Mouse (Mus musculus): ENCODE data around the gene Rpl29. TPM values are rescaled to one million over a fixed set of nuclear protein-coding genes. Genes with fewer than 3 reads are reported as not detected.
A peak's percentile ranks its signal among the peaks of the same experiment; 100 is the strongest.

Gene Rpl29
- total and polyA plus RNA-seq, 3 experiments: 1,058 to 1,867 (median 1,257) TPM

DNA sequence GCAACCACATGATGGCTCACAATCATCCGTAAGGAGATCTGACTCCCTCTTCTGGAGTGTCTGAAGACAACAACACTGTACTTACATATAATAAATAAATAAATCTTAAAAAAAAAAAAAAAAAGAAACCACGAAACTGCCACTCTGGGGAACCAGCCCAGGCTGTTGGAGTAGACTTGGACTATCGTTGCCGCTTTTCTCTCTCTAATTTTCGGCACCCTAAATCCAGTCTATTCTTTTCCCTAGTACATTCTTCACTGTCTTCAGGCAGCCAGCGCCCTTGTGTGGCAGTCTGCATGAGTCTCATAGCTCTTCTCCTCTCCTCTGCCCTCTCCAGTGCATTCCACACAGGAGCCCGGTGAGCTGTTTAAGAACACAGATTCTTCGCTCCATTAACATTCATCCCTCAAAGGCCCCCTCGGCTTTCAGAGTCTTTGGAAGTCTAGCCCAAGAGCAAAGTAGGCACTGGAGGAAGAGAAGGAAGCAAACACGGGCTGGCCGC lies 484 bp upstream of the Rpl29 start:
- Histone ChIP-seq H3K27ac (ENCODE audit: insufficient read depth, low read depth) (peak overlapping the region; percentile 64), H3K4me2 (ENCODE audit: insufficient read depth, low read depth, poor library complexity, severe bottlenecking) (peak overlapping the region; percentile 97), H3K9me3 (replicated peaks; ENCODE audit: low read length) (no peaks in the 10 kb centered on the region), H3K36me3 (replicated peaks in 1 of 2; ENCODE audit: control insufficient read depth in 1 of 2, insufficient read depth in 1 of 2, low read length in 1 of 2) (peaks cover 34 to 36% of the 10 kb centered on the region in 2 experiments), H3K9ac (ENCODE audit: insufficient read depth, low read depth) (peak overlapping the region; percentile 73), H3K4me1 (ENCODE audit: control insufficient read depth in 1 of 2, insufficient read depth in 2 of 2) (peaks cover 2 to 23% of the 10 kb centered on the region in 2 experiments; a peak in 3 of 4 replicates), H3K79me2 (replicated peaks; ENCODE audit: control insufficient read depth, extremely low read depth, insufficient read depth, poor library complexity, severe bottlenecking) (peaks cover 27% of the 10 kb centered on the region), H3K27me3 (replicated peaks) (no peaks in the 10 kb centered on the region), H3K4me3 (replicated peaks in 1 of 3; ENCODE audit: low read depth in 2 of 3, low read length in 2 of 3, poor library complexity in 1 of 3) (peak overlapping the region; percentile 52 to 100 (median 57))
- dilution Hi-C loops (cut with MboI; ENCODE audit: extremely low pct_ligation_motif_present, extremely low pct_unique_long_range_greater_than_20kb, low sequenced_read_pairs): no loop called here
- TF ChIP-seq IRF4 (IDR thresholded peaks at IDR 0.05; ENCODE audit: low read depth, low read length): no peak
- TF ChIP-seq CTCF (conservative IDR thresholded peaks at IDR 0.05 in 1 of 2, IDR thresholded peaks at IDR 0.05 in 1 of 2; ENCODE audit: low read depth in 2 of 2, low read length in 2 of 2): peak in 1 of 2 experiments; percentile 22; a peak in 1 of 4 replicates
- TF ChIP-seq KAT2A (IDR thresholded peaks at IDR 0.05; ENCODE audit: insufficient replicate concordance, low read length): no peak
- peak; percentile 63; the same call in 1 of the 2 replicates for TF ChIP-seq ZNF384 (IDR thresholded peaks at IDR 0.05; ENCODE audit: low read depth, low read length)
- in situ Hi-C loops (cut with MboI; ENCODE audit: low pct_ligation_motif_present, low pct_unique_long_range_greater_than_20kb, low sequenced_read_pairs): no loop called here
- DNase-seq (ENCODE audit: extremely low read depth): no peak

DNA sequence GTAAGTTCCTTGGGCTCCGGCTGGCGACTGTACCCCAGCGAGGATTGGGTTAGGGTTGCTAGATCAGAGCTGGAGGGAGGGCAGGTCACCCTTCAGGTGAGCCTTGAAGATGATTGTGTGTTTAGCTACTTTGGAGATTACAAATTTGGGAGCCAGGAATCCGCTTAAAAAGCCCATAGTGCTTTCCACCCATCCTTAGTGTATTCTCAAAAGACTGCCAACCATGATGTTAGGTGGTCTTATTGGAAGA lies 686 bp downstream of the Rpl29 start:
- dilution Hi-C loops (cut with MboI; ENCODE audit: extremely low pct_ligation_motif_present, extremely low pct_unique_long_range_greater_than_20kb, low sequenced_read_pairs) (no loop called here), in situ Hi-C loops (cut with MboI; ENCODE audit: low pct_ligation_motif_present, low pct_unique_long_range_greater_than_20kb, low sequenced_read_pairs) (no loop called here)
- Histone ChIP-seq H3K4me3 (replicated peaks in 1 of 3; ENCODE audit: low read depth in 2 of 3, low read length in 2 of 3, poor library complexity in 1 of 3) (peak overlapping the region; percentile 81 to 100 (median 95)), H3K9ac (ENCODE audit: insufficient read depth, low read depth) (peak overlapping the region; percentile 100), H3K4me2 (ENCODE audit: insufficient read depth, low read depth, poor library complexity, severe bottlenecking) (peak overlapping the region; percentile 85; the same call in 1 of the 2 replicates), H3K27ac (ENCODE audit: insufficient read depth, low read depth) (peak overlapping the region; percentile 81), H3K9me3 (replicated peaks; ENCODE audit: low read length) (no peaks in the 10 kb centered on the region), H3K79me2 (replicated peaks; ENCODE audit: control insufficient read depth, extremely low read depth, insufficient read depth, poor library complexity, severe bottlenecking) (peaks cover 27% of the 10 kb centered on the region), H3K4me1 (ENCODE audit: control insufficient read depth in 1 of 2, insufficient read depth in 2 of 2) (peaks cover 2 to 26% of the 10 kb centered on the region in 2 experiments; a peak in 3 of 4 replicates), H3K36me3 (replicated peaks in 1 of 2; ENCODE audit: control insufficient read depth in 1 of 2, insufficient read depth in 1 of 2, low read length in 1 of 2) (peaks cover 43 to 47% of the 10 kb centered on the region in 2 experiments), H3K27me3 (replicated peaks) (no peaks in the 10 kb centered on the region)
- no peak for TF ChIP-seq POLR2AphosphoS2 (IDR thresholded peaks at IDR 0.05; ENCODE audit: low read depth, low read length)
- TF ChIP-seq CHD1 (IDR thresholded peaks at IDR 0.05; ENCODE audit: low read depth, low read length): 0 out of 2 replicates have a peak, but pooled peaks have one; percentile 77
- no peak for DNase-seq (ENCODE audit: extremely low read depth)

DNA sequence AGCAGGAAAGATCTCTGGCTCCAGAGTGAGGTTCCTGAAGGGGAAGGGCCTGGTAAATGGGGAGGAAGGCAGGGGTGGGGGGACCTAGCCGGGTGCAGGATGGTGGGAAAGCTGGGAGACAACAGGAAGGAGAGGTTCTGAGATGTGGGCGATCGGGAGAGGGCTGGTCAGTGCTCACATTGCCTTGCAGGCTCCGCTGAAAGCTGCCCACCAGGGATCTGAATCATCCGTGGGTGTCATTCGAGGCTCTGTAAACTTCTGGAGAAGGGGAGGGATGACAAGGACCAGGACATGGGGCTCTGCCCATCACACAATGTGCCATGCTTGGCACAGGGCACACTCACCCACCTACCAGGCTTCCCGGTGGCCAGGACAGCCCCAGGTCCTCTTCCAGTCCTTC lies 4.1 kb downstream of the Rpl29 start:
- peaks cover 13 to 52% of the 10 kb centered on the region in 2 experiments for H3K4me1 ChIP-seq (ENCODE audit: control insufficient read depth in 1 of 2, insufficient read depth in 2 of 2)

More for the DNA sequence above, 4.1 kb downstream of the Rpl29 start:
- Histone ChIP-seq H3K36me3 (replicated peaks in 1 of 2; ENCODE audit: control insufficient read depth in 1 of 2, insufficient read depth in 1 of 2, low read length in 1 of 2) (peaks cover 49 to 63% of the 10 kb centered on the region in 2 experiments), H3K4me3 (replicated peaks in 1 of 3; ENCODE audit: low read depth in 2 of 3, low read length in 2 of 3, poor library complexity in 1 of 3) (no peak overlapping the region), H3K27me3 (replicated peaks) (no peaks in the 10 kb centered on the region), H3K4me2 (ENCODE audit: insufficient read depth, low read depth, poor library complexity, severe bottlenecking) (no peak overlapping the region), H3K27ac (ENCODE audit: insufficient read depth, low read depth) (no peak overlapping the region), H3K9me3 (replicated peaks; ENCODE audit: low read length) (no peaks in the 10 kb centered on the region), H3K79me2 (replicated peaks; ENCODE audit: control insufficient read depth, extremely low read depth, insufficient read depth, poor library complexity, severe bottlenecking) (peaks cover 34% of the 10 kb centered on the region), H3K9ac (ENCODE audit: insufficient read depth, low read depth) (no peak overlapping the region)
- no peak for TF ChIP-seq USF2 (conservative IDR thresholded peaks at IDR 0.05; ENCODE audit: low read depth, low read length)
- TF ChIP-seq UBTF (IDR thresholded peaks at IDR 0.05; ENCODE audit: low read depth, low read length): no peak
- TF ChIP-seq CHD2 (IDR thresholded peaks at IDR 0.05; ENCODE audit: low read length): no peak
- no peak for TF ChIP-seq CTCF (conservative IDR thresholded peaks at IDR 0.05 in 1 of 2, IDR thresholded peaks at IDR 0.05 in 1 of 2; ENCODE audit: low read depth in 2 of 2, low read length in 2 of 2)
- no peak; the same call in 1 of the 2 replicates for TF ChIP-seq POLR2A (IDR thresholded peaks at IDR 0.05; ENCODE audit: low read depth, low read length)
- TF ChIP-seq ZKSCAN1 (IDR thresholded peaks at IDR 0.05; ENCODE audit: borderline replicate concordance, low read depth, low read length): no peak
- TF ChIP-seq MXI1 (IDR thresholded peaks at IDR 0.05; ENCODE audit: low read depth, low read length): no peak
- no peak for TF ChIP-seq KAT2A (IDR thresholded peaks at IDR 0.05; ENCODE audit: insufficient replicate concordance, low read length)
- no peak for TF ChIP-seq POLR2AphosphoS2 (IDR thresholded peaks at IDR 0.05; ENCODE audit: low read depth, low read length)
- dilution Hi-C loops (cut with MboI; ENCODE audit: extremely low pct_ligation_motif_present, extremely low pct_unique_long_range_greater_than_20kb, low sequenced_read_pairs) (no loop called here), in situ Hi-C loops (cut with MboI; ENCODE audit: low pct_ligation_motif_present, low pct_unique_long_range_greater_than_20kb, low sequenced_read_pairs) (no loop called here)
- no peak for DNase-seq (ENCODE audit: extremely low read depth)

Data from CH12.LX (cell line).